Mouse (Mus musculus): ENCODE results near the gene Fam227a.
A peak's percentile ranks its signal among the peaks of the same experiment; 100 is the strongest.

Gene Fam227a

GRCm38 (mm10) chr15:79658531-79659375, at the start of gene Fam227a, which contains the start of gene Cby1:
TSS of gene Fam227a (minus strand) at chr15:79658956.
TSS of gene Cby1 (plus strand) at chr15:79659199.
- peak; percentile 91 for DNase-seq (ENCODE audit: low read depth, low spot score)

GRCm38 (mm10) chr15:79708229-79708822, 49.6 kb upstream of the Fam227a start:
- DNase-seq (ENCODE audit: low read depth, low spot score), result no peak

- DNase-seq (ENCODE audit: low read depth, low spot score), result no peak
These were observed 48.0 kb upstream of the Fam227a start for GRCm38 (mm10) chr15:79706603-79707214.

- DNase-seq (ENCODE audit: low read depth, low spot score), result no peak
These were observed 38.9 kb upstream of the Fam227a start for GRCm38 (mm10) chr15:79697558-79698187.

- DNase-seq (ENCODE audit: low read depth, low spot score), result no peak
These were observed 38.3 kb upstream of the Fam227a start for GRCm38 (mm10) chr15:79697011-79697410.

GRCm38 (mm10) chr15:79696508-79696907, 37.8 kb upstream of the Fam227a start:
- DNase-seq (ENCODE audit: low read depth, low spot score), result no peak

GRCm38 (mm10) chr15:79695516-79695915, 36.8 kb upstream of the Fam227a start:
- no peak for DNase-seq (ENCODE audit: low read depth, low spot score)

- DNase-seq (ENCODE audit: low read depth, low spot score), result peak; percentile 33
These were observed 35.8 kb upstream of the Fam227a start for GRCm38 (mm10) chr15:79694512-79694911.

- peak; percentile 80 for DNase-seq (ENCODE audit: low read depth, low spot score)
These were observed 35.0 kb upstream of the Fam227a start for GRCm38 (mm10) chr15:79693740-79694139.

GRCm38 (mm10) chr15:79692334-79692733, 33.6 kb upstream of the Fam227a start:
- DNase-seq (ENCODE audit: low read depth, low spot score), result peak; percentile 44

- no peak for DNase-seq (ENCODE audit: low read depth, low spot score)
These were observed 32.3 kb upstream of the Fam227a start for GRCm38 (mm10) chr15:79691023-79691508.

GRCm38 (mm10) chr15:79690426-79691022, 31.8 kb upstream of the Fam227a start, which contains the start of gene Gtpbp1:
TSS of gene Gtpbp1 (plus strand) at chr15:79690845.
- peak; percentile 99 for DNase-seq (ENCODE audit: low read depth, low spot score)

GRCm38 (mm10) chr15:79689662-79690425, 31.1 kb upstream of the Fam227a start:
- peak; percentile 80 for DNase-seq (ENCODE audit: low read depth, low spot score)

- DNase-seq (ENCODE audit: low read depth, low spot score), result peak; percentile 60
These were observed 29.7 kb upstream of the Fam227a start for GRCm38 (mm10) chr15:79688268-79688956.

GRCm38 (mm10) chr15:79687646-79688267, 29.0 kb upstream of the Fam227a start, which contains the start of gene Josd1:
TSS of gene Josd1 (minus strand) at chr15:79687919.
- DNase-seq (ENCODE audit: low read depth, low spot score), result peak; percentile 97

- no peak for DNase-seq (ENCODE audit: low read depth, low spot score)
These were observed 28.4 kb upstream of the Fam227a start for GRCm38 (mm10) chr15:79687175-79687574.

- no peak for DNase-seq (ENCODE audit: low read depth, low spot score)
These were observed 27.5 kb upstream of the Fam227a start for GRCm38 (mm10) chr15:79686046-79686869.

- DNase-seq (ENCODE audit: low read depth, low spot score), result no peak
These were observed 26.4 kb upstream of the Fam227a start for GRCm38 (mm10) chr15:79685141-79685641.

All from CD4-positive helper T cell, adult 2 months (primary cell).